Mouse (Mus musculus): ENCODE measurements around the gene Wnt5b.

Gene Wnt5b

DNA sequence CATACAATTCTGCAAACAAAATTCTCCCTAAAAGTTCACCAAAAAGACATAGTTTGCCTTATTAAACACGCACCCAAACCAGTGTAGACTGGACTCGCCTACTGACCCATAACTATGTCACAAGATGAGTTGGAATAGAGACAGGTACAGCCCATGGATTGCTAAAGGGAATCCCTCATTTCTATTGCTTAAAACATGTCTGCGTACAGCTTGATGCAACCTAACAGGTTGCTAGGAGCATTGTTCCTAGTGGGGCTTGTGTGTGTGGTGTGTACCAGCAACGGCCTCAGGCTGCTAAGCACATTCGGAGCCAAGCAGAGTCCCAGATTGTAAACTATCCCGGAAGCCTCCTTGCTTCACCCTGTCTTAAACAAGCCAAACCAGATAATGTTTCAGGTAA, 127.5 kb downstream of the Wnt5b start:
- DNase-seq (ENCODE audit: low spot score), result no peak

- no peak for DNase-seq (ENCODE audit: low spot score)
Measured at GRCm38 (mm10) chr6:119414262-119415043, 129.7 kb downstream of the Wnt5b start.

GRCm38 (mm10) chr6:119412588-119412987, 131.6 kb downstream of the Wnt5b start:
- DNase-seq (ENCODE audit: low spot score), result no peak

- DNase-seq (ENCODE audit: low spot score), result no peak
Measured at GRCm38 (mm10) chr6:119411511-119411910, 132.6 kb downstream of the Wnt5b start.

DNA sequence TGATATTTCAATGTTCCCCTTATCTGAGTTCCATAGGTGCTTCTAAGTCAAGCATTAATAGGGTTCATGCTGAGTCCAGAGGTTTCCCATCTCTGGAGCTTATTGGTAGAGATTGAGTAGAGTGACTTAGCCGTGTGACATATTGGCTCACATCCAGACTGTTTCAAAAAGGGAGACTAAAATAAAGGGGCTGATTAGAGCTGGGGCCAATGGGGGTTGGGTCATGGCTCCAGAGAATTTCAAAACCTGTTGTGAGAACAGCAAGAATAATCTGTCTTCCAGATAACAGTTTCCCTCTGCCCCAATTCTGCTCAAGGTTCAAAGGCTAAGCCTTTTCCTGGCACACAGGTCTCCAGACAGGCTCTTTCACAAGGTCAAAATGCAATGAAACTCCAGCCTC, 134.4 kb downstream of the Wnt5b start:
- no peak for DNase-seq (ENCODE audit: low spot score)

GRCm38 (mm10) chr6:119408582-119408981, 135.6 kb downstream of the Wnt5b start:
- no peak for DNase-seq (ENCODE audit: low spot score)

DNA sequence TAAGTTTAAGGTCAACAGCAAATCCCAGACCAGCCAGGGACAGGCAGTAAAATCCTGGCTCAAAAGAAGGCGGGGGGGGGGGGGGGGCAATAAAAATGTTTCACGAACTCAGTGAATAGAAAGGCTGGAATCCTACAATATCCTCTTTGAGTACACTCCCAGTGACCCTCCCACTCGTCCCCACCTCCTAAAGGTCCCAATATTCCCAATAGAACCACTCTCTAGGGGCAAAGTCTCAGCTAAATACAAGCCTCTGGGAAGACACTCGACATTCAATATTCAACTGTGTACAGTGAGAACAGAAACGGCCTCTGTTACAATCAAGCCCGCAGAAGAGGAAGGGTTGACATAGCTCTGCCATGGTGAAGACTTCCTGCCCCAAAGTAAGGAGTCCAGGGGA, 136.3 kb downstream of the Wnt5b start:
- DNase-seq (ENCODE audit: low spot score), result no peak

DNA sequence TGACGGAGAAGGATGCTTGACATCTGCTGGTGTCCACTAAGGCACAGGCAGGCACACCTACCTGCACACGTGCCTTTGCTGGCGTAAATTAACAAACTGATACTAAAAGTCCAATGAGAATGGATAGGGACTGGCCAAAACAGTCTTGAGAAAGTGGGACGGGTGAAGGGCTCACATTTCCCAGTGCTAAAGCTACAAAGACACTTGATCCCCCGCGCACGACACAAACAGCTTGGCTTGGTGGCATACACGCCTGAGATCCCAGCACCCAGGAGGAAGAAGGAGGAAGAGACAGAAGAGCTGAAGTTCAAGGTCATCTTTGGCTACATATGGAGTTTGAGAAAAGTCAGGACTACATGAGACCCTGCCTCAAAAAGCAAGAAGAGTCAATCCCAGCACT, 137.6 kb downstream of the Wnt5b start:
- no peak for DNase-seq (ENCODE audit: low spot score)

DNA sequence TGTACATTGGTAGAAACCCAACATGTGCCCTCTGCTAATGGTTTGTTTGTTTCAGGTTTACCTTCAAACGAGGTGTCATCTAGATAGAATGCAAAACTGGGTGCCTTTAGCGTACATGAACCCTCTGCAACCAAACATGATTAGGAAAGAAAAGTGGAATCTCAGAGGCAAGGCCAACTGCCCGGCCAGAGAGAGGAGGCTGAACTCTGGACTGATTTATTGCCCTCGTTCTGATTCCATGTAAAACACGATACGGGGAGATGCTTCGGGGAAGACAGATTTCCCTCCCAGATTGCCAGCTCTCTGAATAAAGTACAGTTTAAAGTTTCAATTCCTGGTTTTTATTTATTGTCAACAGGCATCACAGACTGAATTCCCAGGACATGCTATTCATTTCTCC, 138.8 kb downstream of the Wnt5b start:
- DNase-seq (ENCODE audit: low spot score), result no peak

GRCm38 (mm10) chr6:119404854-119405253, 139.3 kb downstream of the Wnt5b start:
- DNase-seq (ENCODE audit: low spot score), result no peak

DNA sequence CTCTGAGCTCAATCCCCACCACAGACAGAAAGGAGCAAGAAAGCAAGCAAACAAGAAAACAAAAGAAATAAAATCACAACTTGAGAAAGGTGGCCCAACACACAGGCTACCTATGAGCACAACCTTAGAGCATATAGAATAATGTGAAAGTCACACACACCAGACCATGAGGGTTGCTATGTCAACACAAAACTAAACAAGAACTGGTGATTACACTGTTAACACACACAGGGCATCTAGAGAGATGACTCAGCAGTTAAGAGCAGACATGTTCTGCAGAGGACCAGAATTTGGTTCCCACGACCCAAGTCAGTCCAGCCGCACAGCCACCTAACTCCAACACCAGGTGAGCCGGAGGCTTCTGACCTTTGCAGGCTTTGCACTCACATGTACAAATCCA, 141.2 kb downstream of the Wnt5b start:
- DNase-seq (ENCODE audit: low spot score), result no peak

DNA sequence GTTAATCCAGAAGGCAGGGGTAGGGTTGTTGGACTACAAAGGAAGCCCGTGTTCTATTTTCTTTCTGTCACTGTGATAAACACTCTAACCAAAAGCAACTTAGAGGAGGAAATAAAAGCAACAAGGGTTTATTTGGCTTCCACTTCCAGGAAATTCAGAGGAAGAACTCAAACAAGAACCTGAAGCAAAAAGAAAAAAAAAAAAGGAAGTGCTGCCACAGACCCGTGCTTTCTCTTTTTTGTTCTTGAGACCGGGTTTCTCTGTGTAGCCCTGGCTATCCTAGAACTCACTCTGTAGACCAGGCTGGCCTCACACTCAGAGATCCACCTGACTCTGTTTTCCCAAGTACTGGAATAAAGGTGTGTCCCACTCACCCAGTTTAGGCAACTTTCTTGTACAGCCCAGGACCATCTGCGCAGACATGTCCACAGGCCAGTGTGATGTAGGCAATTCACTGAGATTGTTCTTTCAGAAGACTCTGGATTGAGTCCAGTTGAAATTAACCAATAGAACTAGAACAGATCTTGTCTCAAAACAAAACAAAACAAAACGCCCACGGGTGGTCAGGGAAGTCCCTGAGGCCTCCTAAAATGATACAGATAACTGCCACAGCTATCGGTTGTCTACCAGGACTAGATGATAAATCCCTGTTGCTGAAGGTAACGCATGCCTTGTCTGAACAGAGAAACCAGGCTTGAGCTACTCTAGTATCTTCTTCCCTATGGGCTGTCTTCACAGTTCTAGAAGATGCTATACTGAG, 142.4 kb downstream of the Wnt5b start:
- no peak for DNase-seq (ENCODE audit: low spot score)

GRCm38 (mm10) chr6:119400649-119401048, 143.5 kb downstream of the Wnt5b start:
- no peak for DNase-seq (ENCODE audit: low spot score)

DNA sequence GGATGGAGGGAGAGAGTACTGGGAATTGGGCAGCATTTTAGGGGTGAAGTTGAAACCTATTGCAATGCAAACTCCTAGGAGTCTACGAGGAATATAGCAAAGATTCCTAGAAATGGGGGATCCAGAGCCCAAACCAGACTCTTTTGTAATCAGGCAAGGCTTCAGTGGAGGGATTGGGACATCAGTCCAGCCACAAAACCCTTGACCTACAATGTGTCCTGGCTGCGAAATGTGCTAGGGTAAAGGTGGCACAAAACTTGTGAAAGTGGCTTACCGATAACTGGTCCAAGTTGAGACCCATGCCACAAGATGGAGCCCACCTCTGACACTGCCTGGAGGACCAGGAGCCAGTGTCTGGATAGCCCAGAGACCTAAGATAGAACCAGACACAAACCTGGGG, 144.8 kb downstream of the Wnt5b start:
- DNase-seq (ENCODE audit: low spot score), result no peak

DNA sequence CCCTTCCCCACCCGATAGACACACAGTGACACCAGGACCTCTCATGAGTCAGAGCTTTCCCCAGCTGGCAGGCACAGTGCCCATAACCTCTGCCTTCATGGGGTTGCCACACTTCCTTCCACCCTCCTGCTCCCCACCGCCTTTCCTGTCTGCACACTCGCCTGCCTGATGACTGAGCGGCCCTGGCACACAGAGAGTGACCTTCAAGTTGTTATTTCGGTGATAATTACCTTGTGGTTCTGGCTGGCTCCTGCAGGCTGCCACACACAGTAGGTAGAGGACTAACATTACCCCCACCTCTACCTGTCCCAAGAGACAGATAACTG, 147.9 kb downstream of the Wnt5b start:
- no peak for DNase-seq (ENCODE audit: low spot score)

DNA sequence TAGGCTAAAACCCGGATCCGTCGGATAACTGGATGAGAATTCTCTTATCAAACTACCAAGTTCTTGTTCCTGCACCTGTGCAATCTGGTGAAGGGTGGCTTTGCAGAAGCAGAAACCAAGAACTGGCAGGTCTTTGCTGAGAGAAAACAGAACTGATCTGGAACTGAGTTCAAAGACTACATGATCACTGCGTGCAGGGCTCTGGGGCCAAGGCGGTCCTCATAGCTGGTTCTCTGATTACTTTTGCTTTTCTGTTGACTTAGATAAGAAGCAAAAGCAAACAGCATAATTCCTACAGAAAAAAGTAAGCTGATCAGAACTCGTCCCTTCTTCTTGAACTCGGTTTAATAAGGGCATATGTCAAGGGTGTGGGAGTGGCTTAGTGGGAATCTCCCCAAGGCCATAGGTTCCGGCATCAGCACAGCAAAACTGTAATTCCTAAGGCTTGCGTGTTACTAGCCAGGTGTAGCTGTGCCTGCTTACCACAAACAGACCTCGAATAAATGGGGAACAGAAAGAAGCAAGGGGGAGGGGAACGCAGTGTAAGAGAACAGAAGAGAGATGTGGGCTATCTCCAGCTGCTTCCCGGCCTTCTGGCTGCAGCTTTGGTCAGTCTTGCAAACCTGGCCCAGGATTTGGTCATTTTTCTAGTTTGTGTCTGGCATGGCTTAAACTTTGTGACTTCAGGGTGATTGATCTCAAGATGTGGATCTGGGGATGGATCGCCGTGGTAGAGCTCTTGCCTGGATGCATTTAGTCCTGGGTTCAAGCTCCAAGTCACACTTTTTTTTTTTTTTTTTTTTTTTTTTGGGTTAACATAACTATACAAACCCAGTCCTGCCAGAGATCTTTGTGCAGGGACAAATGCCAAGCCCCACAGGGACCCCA, 148.5 kb downstream of the Wnt5b start:
- no peak for DNase-seq (ENCODE audit: low spot score)

- DNase-seq (ENCODE audit: low spot score), result no peak
Measured at GRCm38 (mm10) chr6:119392836-119393235, 151.3 kb downstream of the Wnt5b start.

GRCm38 (mm10) chr6:119390728-119391127, 153.4 kb downstream of the Wnt5b start:
- DNase-seq (ENCODE audit: low spot score), result no peak

DNA sequence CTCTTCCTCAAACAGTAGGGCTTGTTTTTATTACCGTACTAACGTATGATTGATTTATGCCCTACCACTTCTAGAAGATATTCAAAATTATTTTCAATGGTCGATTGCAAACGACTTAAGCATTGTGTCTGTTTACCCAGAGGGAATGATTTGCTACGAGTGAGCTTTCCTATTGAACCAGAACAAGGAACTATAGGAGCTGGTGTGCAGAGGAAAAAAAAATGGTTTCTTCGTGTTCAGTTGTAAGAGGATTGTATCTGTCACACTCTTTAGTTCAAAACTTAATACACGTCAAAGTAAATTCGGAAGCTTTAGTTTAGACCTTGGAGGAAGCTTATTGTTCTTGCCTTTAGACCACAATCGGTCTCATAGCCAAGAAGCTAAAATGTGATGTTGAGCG, 155.1 kb downstream of the Wnt5b start:
- no peak for DNase-seq (ENCODE audit: low spot score)

DNA sequence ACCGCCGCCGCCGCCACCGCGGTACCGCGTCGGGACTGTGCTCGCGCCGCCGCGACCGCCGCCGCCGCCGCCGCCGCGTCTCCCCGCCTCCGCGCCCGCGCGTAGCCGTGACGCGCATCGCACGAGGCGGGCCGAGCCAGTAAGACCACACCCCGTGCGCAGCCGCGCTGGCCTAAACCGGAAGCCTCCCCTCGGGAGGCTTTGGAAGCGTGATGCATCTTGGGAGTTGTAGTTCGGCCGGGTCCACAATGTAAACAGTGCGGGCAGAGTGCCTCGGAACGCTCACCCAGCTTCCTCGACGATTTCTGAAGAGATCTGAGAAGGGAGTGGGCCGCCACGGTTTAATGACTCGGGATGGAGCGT, 155.5 kb downstream of the Wnt5b start:
- DNase-seq (ENCODE audit: low spot score), result peak; percentile 91

DNA sequence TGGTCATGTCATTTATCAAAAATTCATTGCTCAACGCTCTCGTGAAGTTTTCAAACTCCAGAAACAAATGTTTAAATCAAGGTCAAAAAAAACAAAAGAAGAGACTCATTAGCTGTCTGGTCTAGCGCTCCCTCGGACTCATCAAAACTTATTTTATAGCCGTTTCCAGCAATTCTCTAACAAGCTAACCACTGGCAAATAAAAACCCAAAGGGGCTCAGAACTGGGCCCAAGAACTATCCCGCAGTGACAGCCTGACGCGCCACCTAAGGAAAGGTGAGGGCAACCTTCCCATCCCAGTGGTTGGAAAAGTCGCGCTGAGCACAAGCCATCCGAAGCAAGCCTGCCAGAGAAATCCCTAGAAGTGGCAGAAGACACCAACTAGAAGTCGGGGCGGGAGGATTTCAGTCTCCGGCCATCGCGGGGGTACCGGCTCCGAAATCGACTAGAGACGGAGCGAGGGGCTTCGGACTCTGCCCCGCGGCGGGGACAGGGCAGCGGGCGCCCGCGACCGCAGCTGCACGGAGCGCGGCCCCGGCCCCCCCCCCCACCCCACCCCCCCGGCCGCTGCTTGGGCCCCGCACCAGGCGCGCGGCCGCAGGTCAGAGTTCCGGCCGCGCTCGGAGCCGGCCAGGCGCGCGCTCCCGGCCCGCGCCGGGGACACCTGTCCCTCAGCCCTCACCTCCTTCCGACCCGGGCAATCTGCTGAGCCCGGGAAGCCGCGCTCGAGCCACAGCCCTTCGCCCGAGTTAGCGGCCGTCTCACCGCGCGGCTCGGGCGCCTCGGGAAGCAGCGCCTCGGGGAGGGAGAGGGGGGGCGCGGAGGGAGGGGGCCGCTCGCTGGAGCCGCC, 156.1 kb downstream of the Wnt5b start:
- DNase-seq (ENCODE audit: low spot score), result no peak

GRCm38 (mm10) chr6:119386821-119387220, 157.3 kb downstream of the Wnt5b start:
- DNase-seq (ENCODE audit: low spot score), result no peak

All from ovary, postnatal 14 days (tissue).